Mouse (Mus musculus) small intestine, adult 2 months (tissue): Measurements from ENCODE around the gene Hoxd13.

Source experiments
- CTCF ChIP-seq: fragments of 200-500 bp; IDR thresholded peaks from 2 replicates; pipeline ENCODE4 v1.5.1; 2012; ENCODE audit warnings: low read depth, mild to moderate bottlenecking, control low read depth, inconsistent platforms, low read length, moderate library complexity, mixed read lengths; ENCODE audit not compliant: insufficient replicate concordance, insufficient read length; ENCODE audit errors: extremely low read depth
- POLR2A ChIP-seq: fragments of 200-500 bp; IDR thresholded peaks from 2 replicates; pipeline ENCODE4 v1.6.1; 2012; ENCODE audit warnings: low read depth, mild to moderate bottlenecking, control low read depth, inconsistent platforms, low read length, moderate library complexity

DNA sequence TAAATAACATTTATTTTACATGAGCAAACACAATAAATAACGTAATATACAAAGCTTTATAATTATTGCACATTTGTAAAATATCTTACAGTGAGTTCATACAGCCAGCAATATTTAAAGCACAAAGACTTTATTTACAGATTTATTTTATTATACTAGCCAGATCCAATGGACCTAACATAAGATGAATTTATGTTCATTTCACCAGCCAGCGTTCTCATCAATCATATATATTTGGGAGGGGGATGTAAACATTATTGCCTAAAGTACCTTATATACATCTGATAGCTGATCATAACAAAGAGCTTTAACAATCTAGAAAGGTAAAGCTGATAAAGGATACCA lies 15.1 kb upstream of the Hoxd13 start:
- TF ChIP-seq CTCF, result no peak
- TF ChIP-seq POLR2A, result no peak
